Mouse (Mus musculus): Measurements from ENCODE around the gene Plekhd1.

Gene Plekhd1

GRCm38 (mm10) chr12:80701332-80701731 lies 8.9 kb downstream of the Plekhd1 start:
- DNase-seq = no peak

- DNase-seq = no peak
Observed at GRCm38 (mm10) chr12:80706208-80706914, 14.0 kb downstream of the Plekhd1 start.

DNA sequence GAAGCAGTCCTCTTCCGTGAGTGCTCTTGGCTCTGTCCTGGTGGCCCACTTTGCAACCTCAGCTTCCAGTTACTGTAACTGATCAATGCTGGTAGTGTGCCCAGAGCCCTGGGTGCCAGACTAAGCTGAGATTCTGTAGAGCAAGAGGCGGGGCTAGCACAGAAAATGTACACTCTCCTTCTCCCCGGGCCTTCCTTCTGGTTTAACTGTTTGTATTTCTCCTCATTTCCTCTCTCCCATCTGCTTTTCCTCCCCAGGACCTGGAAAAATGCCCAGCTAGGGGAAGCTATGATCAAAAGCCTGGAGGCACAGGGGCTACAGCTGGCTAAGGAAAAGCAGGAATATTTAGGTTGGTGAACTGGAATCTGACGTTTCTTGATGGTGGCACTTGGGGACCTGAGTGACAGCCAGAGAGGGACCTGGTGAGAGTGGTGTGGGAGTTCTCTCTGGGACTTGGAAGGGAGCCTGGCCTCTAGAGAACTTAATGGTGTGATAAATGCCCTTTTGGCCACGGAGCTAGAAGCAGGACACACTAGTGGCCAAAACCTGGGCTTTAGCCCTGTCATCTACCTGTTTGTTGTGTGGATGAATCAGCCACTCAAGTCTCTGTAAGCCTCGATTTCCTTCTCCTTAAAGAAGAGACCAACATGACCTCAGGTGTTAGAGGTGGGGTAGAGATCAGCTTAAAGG lies 14.7 kb downstream of the Plekhd1 start:
- no peak for DNase-seq

- DNase-seq = no peak
Observed at GRCm38 (mm10) chr12:80715915-80716314, 23.5 kb downstream of the Plekhd1 start.

- no peak for DNase-seq
Observed at GRCm38 (mm10) chr12:80719141-80719540, 26.8 kb downstream of the Plekhd1 start.

DNA sequence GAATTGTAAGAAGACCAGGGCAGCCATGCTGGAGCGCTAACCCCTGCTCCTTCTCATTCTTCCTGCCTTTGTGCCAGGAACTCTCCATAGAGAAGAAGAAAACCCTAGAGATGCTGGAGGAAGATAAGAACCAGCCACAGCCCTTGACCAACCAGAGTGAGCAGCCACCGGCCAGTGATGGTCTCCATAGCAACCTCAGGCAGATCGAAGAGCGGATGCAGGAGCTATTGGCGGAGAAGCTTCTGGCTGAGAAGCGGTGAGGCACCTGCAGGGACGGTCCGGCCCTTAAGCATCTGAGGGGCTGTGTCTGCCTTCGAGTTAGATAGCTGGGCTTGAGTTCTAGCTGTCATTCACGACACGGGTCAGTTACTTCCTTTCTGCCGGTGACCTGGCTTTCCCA lies 28.1 kb downstream of the Plekhd1 start:
- no peak for DNase-seq

- no peak for DNase-seq
Observed at GRCm38 (mm10) chr12:80721458-80721857, 29.1 kb downstream of the Plekhd1 start.

DNA sequence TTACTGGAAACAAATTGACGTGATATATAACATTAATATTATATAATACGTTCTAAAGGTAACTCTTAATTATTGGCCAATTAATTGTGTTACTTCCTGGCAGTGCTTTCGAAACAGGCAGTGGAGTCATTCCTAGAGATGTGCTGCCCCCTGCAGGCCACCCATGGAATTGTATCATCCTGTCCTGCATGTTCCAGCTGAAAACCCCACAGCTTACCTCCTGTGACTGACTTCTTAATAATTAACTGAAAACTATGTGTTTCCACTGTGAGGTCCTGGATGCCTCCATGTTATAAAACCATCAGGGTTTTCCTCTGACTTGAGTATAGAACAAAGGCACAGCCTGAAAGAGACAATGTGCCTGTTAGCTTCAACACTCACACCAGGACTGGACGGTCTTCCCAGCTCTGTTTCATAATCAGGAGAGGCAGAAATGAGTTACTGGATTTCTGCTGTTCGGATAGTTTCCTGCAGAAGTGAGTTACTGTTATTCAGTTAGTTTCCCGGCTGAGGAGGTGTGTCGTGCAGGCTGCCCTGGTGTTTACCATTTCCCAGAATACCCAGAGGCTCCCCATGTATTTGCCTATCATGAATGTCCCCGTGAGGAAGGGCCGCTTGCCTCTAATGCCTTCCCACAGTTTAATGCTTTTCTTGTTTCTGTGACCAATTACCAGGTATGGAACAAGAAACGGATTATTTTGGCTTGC lies 32.6 kb downstream of the Plekhd1 start:
- DNase-seq = peak; percentile 92

DNA sequence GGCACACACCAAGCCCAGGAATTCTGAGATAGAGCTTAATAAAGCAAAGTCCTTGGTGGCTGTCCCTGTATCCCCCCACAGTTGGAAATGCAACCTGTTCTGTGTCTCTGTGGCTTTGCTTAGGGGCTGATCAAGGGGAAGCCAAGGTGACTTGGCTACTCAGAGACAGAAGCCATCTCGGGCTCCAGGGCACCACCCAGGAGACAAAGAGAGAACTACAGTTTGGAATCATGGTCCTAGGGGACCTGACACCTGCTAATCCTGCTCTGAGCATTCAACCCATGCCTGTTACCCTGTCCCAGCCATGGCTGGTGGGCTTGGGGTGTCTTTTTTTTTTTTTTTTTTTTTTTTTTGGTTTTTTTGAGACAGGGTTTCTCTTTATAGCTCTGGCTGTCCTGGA lies 35.8 kb downstream of the Plekhd1 start:
- DNase-seq = peak; percentile 46

DNA sequence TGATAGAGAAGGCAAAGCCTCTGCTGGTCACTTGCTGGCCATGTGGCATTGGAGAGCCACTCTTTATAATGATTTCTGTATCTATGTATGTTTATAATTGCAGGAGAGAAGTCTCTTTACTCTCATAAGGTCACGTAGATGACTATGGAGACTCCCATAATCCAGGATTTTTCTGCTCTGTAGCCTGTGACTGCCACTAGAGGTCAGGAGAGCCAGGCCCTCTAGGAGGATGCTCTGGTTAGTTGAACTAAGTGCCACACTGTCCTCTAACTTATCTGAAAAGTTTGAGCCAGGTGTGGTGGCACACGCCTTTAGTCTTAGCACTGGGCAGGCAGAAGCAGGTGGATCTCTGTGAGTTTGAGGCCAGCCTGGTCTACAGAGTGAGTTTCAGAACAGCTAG lies 36.4 kb downstream of the Plekhd1 start:
- no peak for DNase-seq

DNA sequence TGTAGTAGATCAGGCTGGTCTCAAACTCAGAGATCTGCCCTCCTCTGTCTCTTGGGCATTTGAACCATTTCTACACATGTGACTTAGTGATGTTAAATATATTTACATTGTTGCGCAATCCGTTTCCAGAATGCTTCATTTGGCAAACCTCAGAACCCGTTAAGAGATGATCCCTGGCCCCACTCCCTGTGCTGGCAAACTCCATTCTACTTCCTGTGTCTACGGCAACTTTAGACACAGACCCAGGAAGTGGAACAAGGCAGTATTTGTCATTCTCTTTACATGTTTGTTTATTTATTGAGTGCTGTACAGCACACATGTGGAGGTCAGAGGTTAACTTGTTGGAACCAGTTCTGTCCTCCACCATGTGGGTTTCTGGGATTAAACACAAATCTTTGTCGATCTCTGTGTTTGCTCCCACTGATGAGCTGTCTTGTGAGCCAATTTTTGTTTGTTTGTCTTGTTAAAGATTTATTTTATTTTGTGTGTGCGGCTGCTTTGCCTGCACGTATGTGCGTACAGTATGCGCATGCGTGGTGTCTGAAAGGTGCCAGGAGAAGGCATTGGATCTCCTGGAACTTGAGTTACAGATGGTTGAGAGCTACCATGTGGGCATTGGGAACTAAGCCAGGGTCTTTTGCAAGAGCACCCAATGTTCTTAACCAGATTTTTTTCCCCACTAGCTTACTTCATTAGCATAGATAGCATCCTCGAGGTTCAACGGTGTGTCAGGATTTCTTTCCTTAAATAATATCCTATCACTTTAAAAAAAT lies 37.6 kb downstream of the Plekhd1 start:
- DNase-seq = no peak

DNA sequence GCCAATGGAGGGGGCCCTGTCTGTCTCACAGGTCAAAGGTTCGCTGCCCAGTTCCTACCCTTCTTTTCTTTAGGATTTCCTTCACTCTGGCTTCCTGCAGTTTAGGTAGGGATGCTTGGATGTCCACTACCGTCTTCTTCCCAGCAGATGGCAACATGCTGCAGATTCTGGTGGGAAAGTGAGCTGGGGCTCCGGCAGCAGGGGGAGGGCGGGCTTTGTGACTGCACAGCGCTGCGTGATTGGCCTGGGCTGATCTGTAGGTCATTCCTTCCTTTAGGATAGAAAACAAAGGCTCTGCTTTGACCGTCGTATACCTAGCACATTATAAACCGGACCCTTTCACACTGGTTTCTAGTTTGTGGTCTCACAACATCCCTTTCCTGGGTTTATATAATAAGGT lies 38.2 kb downstream of the Plekhd1 start:
- DNase-seq = peak; percentile 60

DNA sequence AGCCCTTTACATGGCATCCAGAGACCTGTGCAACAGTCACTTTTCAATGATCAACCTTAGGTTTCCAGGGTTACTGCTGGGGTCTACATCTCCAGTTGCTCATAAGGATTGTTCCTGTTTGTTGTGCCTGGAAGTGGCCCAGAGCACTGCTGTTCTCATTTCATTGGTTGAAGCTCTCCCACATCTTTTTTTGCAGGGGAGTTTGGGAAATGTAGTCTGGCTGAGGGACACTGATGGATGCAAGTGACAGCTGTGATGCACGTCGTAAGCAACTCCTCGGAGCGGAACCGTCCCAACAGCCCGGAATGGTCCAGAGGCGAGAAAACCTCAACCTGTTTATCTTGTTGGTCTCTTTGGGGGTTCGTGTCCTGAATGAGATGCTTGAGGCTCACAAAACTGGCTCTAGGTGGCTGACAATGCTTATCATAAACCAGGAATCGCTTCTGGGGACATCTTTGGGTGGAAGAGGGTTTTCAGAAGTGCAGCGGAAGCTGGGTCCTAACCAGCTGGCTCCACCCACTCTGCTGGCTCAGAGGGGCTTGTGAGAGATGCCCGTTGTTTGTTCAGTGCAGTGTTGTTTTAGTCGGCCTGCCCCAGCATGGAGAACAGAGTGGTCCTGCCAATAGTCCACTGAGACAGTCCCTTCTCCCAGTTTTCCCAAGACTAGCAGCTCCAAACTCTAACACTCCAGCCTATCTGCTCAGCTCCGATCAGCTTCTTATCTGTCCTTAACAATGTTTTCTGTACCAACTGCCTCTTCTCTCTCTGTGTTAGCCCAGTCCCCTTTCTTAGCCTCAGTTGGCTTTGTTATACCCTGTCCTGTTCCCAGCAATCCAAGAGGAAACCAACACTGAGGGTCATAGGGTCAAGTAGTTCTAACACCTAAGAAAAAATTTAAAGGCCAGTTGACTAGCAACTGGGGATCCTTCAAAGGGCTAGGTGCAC lies 42.4 kb downstream of the Plekhd1 start:
- DNase-seq = peak; percentile 70

DNA sequence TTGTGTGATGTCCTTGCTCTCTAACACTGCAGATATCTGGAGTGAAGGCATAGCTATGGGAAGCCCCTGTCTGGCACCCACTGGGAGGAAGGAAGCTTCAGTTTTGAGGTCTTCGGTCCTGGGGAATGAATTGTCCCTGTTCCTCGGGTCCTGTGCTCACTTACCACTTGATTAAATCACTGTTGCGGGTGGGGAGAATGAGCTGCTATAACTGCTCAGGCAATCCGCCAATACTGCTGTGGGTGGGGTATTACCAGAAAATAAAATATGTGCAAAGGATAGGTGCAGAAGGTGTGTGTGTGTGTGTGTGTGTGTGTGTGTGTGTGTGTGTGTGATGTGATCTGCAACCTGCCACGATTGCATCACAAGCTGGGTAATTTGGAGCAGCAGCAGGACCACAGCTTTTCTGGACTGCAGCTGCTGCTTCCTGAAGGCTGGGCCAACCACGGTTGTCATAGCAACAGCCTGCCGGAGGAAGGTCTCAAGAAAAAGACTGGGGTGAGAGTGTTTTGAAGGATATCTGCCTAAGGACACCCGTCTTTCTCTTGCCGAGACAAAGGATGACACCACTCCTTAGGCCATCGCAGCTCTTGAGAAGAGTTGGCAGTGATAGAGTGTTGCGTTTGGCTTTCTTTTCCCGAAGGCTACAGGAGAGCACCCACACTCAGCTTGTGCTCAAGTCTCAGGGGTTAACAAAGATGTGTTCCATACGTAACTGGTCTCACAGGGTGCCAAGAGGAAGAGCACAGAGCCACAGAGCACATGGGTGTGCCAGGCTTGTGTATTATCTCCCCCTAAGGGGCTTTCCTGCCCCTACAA lies 44.3 kb downstream of the Plekhd1 start:
- DNase-seq = peak; percentile 65

- DNase-seq = no peak
Observed at GRCm38 (mm10) chr12:80737283-80737600, 44.9 kb downstream of the Plekhd1 start.

GRCm38 (mm10) chr12:80739482-80739881 lies 47.1 kb downstream of the Plekhd1 start:
- DNase-seq = peak; percentile 78

DNA sequence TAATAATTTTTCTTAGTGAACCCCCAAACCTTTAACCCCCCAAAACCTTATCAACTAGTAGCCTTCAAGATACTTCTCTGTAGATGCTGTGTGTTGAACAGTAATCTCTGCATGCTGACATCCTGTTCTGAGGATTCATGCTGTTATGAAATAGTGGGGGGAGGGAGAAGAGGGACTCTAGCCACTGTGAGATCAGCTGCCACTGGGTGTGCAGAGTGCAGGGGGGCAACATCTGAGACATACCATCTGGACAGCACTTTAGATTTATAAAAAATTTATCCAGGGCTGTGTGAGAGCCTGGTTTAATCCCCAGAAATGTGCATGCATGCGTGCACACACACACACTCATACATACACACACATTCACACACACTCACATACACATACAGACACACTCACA lies 52.2 kb downstream of the Plekhd1 start:
- DNase-seq = no peak

DNA sequence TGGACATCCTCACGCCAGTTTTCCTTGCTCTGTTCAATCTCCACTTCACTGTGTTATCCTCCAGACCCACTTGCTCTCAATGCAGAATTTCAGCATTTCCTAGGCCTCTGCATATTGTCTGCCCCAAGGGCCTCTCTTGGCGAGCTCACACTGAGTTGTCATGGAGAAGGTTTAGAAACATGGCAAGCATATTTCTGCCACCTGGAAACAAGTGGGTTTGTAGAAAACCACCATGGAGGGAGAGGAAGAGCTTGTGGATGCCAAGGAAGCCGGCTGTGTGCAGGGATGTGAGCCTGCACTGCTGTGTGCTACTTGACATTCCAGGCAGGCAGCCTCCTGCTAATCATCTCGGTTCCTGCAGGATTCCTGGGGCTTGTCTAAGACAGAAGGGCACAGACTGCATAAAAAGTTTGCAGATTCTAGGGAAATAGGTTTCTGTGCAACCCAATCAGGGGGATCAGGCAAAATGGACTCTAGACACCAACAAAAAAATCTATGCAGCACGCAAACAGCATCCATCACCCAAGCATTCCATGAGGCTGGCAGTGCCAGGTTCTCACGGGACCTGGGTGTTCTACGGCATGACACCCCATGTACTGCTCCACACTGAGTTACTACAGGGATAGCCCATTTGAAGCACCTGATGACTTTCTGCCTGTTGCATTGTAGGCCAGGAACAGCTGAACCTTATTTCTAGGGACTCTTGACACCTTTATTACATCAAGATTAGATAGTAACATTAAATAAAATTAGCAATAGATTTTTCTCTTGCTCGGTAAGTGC lies 53.8 kb downstream of the Plekhd1 start:
- DNase-seq = no peak

- DNase-seq = no peak
Observed at GRCm38 (mm10) chr12:80751556-80751955, 59.2 kb downstream of the Plekhd1 start.

All from thymus, postnatal 4 days (tissue).